Mouse (Mus musculus) adrenal gland, postnatal 10 days (tissue): ENCODE measurements around the gene Vps54. TPM values are rescaled to one million over a fixed set of nuclear protein-coding genes. Genes with fewer than 3 reads are reported as not detected.
"Not testable (repeated sequence)": the region's sequence is repeated elsewhere in the genome, so short reads cannot be mapped to it uniquely, and the experiment has no call there.

Source experiments
- DNase-seq: peaks from one replicate; pipeline ENCODE4 v3.0.0; 2021; ENCODE audit warnings: mixed read lengths
- total RNA-seq, 2 experiments: library from RNA; stranded (reverse); gene quantifications; 2 replicates each; pipeline ENCODE4 v1.2.3; 2021

The Vps54 gene
- total RNA-seq, 2 experiments from 2014 or later: 29.9 to 39.0 TPM

DNA sequence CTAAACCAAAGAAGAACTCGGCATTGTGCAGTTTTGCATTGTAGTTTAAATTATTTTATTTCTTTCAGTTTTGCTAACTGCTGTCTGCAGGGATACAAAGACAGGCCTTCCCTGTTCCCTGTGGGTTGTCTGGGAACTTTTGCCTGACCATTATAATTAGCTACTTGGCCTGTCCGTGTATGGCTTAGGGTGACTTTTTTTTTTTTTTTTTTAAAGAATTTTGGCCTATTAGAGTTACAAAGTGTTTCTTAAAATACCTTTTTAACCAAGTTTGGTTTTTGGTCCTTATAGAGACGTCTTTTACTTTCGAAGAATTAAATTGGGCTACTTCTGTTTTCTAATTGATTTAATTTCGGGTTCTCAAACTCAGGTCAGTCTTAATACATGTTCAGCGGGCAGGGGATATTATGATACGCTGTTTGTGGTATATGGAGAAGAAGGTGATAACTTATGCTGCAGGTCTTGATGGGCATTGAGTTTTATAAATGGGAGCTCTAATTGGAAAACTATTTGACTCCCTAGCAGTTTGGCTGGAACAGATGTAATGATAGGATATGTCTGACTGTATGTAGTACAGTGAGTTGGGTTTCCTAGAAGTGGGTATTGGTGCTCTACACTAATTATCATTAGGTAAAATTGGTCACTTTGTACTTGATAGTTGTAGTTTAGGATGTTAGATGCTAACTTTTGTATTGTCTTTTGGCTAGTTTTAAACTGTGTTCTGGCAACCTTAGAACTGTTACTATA, 855 bp downstream of the Vps54 start:
- peak; percentile 17 for DNase-seq

DNA sequence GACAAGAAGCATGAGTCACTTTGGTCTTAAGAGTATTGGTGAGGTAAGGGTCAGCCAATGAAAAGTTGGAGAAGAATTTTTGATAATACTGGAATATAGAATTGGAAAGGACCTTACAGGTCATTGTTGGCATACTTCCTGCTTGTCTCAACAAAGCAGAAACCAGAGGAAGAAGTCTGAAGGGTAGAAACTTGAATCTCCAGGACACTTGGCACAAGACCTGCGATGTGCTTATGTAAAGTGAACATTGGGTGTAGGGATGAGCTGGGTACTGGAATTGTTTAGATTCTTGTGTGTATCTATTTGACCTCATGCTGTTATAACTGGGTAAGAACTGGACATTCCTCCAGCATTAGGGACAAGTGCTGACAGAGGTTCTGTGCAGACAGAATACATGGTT, 2.3 kb downstream of the Vps54 start:
- DNase-seq: no peak

DNA sequence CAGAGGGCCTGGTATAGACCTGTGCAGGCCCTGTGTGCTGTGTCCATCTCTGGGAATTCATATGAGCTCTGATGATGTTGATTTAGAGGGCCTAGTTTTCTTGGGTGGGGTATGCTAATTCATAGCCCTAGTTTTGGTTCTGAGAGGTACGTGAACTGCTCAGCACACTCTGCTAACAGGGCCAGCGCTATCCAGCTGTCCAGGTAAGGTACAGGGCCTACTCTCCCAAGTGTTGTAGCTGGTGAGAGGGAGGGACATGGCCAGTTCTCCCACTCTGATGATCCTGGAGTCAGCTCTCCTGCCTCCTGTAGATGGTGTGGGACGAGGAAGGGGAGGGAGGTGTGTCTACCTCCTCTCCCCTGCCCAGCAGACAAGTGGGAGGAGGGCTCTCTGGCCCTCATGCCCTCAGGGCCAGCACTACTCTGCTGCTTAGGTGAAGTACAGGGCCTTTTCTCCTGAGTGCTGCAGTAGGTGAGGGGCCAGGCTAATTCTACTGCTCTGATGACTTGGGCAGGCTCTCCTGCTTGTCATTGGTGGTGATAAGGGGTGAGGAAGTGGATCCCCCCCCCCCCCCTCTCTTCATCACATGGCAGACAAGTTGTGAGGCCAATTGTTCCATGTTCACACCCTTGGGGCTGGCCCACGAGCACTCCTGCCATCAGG, 8.3 kb downstream of the Vps54 start:
- DNase-seq: no peak

DNA sequence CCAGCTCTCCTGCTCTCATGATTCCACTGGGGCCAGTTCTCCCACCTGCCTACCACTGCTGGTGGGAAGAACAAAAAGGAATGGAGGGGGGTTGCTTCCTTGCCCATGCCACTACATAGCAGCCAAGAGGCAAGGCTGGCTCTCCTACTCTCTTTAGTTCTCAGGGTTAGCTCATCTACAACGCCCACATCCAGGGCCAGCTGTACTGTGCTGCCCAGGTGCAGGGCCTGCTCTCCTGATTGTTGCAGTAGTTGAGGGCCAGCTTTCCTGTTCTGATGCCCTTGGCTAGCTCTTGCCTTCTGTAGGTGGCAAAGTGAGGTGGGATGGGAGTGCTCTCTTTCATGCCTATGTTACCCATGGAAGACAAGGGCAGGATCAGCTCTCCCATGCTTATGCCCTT, 8.9 kb downstream of the Vps54 start:
- DNase-seq: no peak

DNA sequence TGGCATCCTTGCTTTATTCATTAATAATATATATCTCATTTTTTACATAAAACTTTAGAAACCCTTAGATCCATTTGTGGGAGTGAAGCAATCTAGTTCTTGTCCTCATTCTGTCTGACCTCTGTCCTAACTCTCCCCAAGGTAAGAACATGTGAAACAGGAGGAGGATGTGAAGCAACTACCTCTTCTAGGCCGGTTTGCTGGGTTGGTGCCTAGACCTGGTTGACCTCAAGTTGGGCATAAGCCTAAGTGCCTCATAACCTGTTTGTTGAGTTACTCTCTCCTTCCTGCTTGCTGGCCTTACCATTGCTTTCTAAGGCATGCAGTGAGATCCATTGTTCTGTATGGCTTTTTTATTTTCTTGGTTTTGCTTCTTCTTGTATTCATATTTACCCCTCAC, 11.3 kb downstream of the Vps54 start:
- DNase-seq: peak; percentile 28

DNA sequence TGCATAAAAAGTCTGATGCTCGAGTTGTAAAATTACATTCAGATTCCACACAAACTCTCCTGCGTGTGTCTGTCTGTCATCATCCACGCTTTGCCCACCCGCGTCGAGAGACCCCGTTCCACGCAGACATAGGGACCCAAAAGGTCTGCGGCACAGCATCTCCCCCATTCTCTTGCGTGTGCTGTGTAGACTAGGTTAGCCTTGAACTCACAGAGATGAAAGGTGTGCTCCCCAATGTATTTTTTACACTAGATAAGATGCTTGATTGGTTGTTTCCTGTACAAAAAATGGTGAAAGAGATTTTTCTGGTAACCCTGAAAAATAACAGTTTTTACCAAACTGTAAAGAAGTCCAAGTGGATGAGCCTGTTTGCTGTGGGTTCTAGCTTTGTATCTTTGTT, 19.5 kb downstream of the Vps54 start:
- DNase-seq: not testable (repeated sequence)

DNA sequence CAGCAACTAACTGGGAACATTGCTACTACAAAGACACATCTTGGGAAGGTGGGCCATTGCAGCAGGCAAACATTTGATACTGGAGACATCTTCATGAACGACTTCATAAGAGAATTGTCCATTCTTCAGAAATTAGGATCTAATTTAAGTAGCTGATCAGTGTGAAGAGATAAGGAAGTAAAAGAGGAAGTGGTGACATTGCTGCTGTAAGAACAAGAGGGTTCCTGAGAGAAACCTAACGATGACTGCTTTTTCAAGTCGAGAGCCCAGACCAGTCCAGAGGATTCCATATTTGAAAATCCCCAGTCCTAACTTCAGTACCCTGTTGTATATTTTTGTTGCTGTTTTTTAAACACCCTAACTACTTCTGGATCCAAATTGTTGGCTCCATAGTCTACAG, 26.3 kb downstream of the Vps54 start:
- DNase-seq: no peak

DNA sequence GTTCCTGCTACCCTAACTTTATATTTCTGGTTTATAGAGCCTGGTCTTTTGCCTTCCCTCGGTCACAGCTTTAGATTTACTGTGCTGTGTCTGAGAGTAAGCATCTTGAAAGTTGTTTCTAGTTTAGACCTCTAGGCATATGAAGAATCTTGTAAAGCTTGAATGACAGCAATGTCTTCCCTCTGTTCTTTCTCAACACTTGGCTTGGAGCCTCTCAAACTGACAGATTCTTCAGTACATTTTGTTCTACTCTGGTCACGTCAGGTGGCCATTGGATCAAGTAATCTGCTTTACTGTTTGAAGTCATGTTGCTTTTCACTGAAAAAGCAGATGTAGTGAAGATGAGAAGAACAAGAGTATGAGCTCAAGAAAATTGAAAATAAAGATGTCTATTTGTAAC, 37.1 kb downstream of the Vps54 start:
- DNase-seq: no peak

DNA sequence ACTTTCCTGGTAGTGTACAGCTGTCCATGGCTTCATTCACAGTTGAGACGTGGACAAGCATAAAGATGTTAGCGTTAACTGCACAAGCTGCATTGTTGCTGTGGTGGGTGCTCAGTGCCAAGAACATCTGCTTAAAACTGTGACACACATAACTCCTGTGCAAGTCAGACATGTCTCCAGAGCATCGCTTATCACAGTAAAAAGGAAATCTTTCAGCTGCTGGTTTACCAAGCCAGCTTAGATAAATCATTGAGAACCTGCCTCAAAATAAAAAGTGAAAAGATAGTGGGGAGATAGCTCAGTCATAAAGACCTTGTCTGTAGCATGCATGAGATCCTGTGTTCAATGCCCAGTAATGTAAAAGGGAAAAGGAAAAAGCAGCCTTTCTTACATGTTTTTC, 47.3 kb downstream of the Vps54 start:
- DNase-seq: no peak

DNA sequence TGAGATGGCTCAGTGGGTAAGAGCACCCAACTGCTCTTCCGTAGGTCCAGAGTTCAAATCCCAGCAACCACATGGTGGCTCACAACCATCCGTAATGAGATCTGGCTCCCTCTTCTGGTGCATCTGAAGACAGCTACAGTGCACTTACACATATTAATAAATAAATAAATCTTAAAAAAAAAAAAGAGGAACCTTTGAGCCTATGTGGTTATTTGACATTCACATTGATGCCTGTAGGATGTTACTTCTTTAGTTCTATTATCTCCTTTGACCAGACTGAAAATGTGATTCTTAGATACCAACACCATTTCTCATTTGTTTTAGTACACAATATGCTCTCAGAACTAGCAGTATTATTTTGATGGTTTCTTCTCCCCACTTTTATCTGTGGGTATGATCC, 49.1 kb downstream of the Vps54 start:
- not testable (repeated sequence) for DNase-seq

DNA sequence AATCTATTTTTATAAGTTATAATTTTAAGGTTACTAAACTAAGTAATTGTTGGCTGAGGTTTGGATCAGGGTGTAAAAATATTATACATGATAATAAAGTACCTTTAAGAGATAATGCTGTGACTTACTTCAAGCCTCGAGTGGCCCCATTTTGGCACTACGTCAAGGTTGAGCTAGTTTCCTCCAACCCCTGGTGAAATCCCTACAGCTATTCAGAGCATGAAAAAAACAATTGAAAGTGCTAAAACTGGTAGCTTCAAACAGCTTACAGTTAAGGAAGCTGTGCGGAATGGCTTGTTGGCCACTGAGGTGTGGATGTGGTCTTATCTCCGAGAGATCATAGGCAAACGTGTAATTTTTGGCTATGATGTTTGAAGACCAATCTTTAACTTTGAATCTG, 56.4 kb downstream of the Vps54 start:
- DNase-seq: peak; percentile 10

DNA sequence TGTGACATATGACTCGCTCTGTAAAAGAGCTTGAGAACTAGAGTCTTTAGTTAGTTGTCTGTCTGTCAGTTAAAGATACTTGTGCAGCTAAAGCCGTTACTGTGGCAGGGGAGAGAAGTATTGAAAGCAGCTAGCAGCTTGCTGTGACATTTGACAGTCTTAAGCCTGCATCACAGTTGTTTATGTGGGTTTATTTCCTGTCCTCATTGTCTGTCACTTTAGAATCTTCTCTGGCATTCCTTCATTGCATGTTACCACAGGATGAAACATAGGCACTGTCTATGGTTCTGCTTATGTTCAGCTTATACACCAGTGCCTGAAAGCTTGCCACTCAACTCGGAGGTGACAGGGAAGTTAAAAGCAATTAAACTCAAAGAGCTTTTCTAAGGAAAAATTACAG, 64.5 kb downstream of the Vps54 start:
- DNase-seq: no peak

DNA sequence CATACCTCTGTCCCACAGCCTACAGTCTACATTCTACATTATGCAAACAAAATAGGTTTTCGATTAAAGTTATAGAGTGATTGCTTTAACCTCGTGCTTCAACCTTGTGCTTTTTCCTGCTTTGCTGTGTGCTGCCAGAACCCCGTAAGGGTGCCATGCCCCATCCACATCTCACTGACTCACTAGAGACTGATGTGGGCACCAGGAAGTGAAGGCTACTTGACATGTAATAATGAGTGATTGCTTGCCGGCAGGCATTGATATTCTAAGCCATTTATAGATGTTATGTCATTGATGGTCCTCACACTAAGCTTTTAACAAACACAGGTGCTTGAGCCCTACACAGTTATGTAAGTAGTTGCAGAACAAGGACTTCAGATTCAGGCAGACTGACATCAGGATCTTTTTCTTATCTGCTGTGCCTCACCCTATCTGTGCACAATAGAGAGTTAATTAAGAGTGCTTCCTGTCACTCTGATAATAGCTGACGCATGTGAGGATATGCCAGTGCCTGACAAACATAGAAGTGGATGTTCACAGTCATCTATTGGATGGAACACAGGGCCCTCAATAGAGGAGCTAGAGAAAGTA, 68.1 kb downstream of the Vps54 start:
- DNase-seq: no peak

DNA sequence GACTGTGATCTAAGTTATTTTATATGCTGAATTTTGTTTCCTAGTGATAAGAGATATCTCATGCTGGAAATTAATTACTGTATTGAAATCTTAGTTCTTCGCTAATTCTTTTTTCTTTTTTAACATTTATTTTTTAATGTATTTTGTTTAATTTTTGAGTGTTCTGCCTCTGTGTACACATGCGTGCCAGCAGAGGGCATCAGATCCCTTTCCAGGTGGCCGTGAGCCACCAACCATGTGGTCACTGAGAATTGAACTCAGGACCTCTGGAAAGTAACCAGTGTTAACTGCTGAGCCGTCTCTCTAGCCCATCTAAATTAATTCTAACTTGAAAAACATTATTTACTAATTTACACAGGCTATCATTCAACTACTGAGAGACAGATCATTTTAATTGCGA, 69.0 kb downstream of the Vps54 start:
- DNase-seq: peak; percentile 25

DNA sequence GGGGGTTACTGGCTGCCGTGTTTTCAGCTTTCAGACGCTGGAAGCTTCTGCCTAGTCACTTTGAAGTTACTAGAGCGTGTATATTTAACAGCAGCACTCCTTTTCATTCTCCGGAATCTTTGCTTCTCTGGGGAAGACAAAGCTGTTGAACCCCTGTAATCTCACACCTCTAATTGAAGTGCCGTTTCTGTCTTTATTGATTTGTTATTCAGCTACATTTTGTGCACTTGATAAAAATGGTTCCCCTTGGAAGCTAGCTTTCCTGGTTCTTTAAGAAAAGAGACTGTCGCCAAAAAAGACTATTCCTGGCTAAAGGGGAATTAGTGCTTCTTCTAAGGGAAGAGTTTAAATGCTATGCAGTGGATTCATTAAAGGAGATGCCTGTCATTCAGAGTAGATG, 70.4 kb downstream of the Vps54 start:
- no peak for DNase-seq

DNA sequence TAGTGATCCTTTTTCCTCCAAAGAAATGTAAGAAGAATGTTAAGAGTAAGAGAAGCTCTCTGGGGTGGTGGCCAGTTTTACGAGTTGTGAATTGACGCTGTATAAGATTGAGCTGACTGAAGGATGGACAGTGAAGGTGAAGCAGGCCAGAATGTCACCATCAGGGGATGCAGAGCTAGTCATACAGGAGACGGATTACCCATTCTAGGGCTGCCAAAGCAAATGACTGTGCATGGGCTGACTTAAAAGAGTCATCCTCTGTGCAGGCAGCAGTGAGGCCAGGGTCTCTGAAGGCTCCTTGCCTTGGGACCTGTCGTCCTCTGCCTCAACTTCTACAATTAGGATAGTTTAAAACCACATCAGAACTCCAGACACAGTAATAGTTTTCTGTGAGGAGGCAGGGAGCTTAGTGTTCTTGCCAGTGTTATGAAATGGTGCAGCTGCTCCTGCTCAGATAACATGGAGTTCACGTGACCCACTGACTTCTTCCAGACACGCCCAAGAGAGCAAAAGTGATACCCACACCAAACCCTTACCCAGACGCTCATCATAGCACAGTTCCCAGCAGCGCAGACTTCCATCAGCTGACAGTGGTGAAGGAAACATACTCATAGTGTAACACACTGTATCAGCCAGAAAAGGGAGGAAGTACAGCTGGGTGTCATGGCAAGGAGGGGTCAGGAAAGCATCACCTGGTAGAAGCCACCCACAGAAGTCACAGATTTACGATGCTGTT, 75.0 kb downstream of the Vps54 start:
- no peak for DNase-seq

DNA sequence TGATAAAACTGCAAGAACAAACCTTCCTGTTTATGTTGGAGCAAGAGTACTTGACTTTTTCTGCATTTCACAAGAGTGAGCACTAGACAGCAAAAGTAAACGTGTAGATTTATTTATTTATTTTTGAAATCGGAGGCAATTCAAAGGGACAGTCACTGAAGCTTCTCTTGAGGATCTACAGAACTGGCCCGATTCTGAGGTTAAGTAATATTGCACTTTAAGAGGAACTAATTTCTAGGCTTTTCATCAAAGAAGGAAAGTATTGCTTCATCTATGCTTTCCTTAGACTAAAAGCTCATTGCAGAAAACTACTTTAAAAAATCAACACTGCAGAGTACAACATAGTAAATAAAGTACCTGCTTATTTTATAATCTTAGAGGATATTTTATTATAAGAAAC, 82.5 kb downstream of the Vps54 start:
- DNase-seq: no peak

DNA sequence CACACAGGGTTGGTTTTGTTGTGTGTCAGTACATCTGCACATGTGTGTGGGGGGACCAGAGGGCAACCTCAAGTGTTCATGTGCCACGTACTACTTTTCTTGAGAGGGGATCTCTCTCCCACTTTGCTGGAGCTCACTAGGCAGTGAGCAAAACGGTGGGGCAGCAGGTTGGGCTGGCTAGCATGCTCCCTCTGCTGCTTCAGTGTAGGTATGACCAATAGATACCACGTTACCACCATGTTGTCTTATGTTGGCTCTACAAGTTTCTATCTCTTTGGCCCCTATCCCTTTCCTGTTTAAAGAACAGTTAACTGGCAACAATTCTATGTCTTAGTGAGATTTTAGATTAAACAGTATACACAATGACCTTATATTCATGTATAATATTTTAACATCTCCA, 83.3 kb downstream of the Vps54 start:
- DNase-seq: no peak

DNA sequence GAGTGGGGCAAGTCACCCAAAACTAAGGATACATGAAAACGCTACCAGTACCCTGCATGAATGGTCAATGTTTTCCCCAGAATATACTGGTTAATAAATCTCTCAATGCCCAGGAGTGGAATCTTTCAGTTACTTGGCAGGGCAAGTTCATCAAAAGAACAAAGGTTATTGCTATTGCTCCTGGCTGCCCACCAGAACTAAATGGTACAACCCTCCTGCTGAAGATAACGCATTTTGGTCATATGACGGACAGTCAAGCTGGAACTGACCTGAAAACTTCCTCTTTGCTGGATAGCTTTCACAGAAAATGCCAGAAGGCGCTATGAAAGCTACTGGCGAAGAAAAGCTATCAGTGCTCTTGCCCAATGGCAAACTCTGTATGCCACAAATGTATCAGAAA, 86.7 kb downstream of the Vps54 start:
- no peak for DNase-seq

DNA sequence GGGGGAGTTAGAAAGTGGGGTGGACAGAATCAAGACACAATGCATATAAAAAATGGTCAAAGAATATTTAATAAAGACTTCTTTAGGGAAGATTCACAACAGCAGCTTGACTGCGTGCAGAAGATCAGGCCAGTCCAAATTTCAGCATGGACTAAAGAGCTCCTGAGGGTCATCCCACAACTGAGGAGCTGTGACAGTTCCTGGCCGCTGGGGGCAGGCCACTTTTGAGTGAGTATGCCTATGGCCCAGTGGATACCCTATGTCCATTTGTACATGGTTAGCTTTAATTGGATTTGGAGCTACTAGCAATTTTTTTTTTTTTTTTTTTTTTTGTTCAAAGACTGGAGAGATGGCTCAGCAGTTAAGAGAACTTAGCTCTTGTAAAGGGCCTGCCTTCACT, 87.7 kb downstream of the Vps54 start:
- no peak for DNase-seq

DNA sequence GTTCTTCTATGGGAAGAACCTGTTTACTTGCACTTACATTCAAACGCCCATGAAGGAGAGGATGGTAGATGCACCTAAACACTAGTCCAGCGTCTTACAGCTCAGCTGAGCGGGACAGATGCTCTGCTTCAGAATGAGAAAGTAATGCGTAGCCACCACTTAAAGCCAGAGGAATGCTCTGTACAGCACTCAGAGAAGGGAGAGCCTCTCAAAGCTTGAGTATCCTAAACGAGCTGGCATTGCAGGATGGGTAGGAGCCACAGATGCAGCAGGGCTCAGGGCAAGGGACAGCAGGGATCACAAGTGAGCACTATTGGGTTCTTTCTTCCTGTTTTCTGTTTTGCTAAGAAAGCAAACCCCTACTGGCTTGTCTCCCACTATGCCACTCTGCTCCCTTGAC, 88.4 kb downstream of the Vps54 start:
- no peak for DNase-seq

DNA sequence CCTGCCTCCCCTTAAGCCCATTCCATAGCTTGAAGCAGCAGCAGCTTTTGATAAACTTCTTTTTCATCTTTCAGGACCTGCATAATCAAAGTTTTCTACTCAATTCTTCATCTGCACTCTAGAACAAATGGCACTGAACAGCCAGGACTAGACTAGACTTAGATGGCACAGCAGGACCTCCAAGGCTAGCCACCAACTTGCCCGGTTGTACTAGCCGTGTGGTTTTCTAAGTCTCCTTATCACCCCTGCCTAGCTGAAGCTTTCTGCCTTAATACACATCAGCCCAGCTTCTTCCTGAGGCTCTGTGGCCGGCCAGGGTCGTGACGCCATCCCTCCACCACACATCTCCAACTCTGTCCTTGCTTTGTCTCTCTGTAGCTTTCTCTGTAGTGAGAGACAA, 89.1 kb downstream of the Vps54 start:
- no peak for DNase-seq

DNA sequence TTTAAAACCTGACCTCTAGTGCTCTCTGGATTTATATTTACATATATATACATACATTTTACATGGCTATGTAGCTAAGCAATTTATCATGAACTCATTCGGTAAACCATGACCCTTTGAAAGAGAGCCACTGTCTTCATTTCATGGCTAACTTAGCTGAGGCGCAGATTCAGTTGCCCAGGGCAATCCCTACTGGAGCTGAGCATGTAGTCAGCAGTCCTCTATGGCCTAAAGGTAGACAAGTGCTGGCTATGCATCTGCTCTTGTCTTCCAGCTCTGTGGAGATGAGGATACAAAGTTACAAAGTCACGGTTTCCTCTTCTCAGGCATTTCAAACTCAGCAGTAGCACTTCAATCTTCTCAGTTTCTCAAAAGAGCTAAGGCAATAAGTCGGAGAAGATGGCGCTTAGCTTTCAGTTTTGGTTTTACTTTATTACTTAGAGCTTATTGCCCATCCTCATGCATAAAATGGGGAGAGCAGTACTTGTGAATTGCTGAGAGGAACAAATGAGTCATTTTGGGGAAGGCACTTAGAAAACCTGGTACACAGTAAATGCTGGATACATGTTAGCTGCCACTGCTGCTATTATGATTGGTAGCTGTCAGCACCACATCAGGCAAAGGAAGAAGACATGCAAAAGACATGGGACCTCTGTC, 93.7 kb downstream of the Vps54 start:
- DNase-seq: no peak
